Mouse (Mus musculus): Measurements from ENCODE around the gene Pitpnm1.

DNA sequence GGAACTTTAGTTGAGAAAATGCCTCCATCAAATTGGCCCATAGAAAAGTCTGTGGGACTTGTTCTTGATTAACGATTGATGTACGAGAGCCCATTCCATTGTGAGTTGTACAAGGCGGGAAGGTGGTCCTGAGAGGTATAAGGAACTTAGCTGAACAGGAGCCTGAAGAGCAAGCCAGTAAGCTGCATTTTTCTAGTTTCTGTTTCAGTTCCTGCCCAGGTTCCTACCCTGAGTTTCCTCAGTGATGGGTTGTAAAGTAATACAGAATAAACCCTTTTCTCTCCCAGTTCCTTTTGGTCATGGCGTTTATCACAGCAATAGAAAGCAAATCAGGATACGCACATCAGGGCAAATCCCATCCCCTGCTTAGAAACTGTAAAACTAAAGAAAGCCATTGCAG, 38.1 kb downstream of the Pitpnm1 start:
- TF ChIP-seq CTCF (IDR thresholded peaks at IDR 0.05; ENCODE audit: borderline replicate concordance, control insufficient read depth, extremely low read depth, insufficient read depth, low read length, poor library complexity) (no peak), POLR2A (IDR thresholded peaks at IDR 0.05; ENCODE audit: control insufficient read depth, extremely low read depth, insufficient read depth, low read length, poor library complexity) (no peak)
